Mouse (Mus musculus) cortical plate, adult 2 months (tissue): ENCODE data around the gene Abca2.

Source experiments
- CTCF ChIP-seq: fragments of 200-500 bp; IDR thresholded peaks from 2 replicates; pipeline ENCODE4 v1.5.1; 2011; ENCODE audit warnings: mild to moderate bottlenecking, control low read depth, low read length; ENCODE audit not compliant: insufficient read depth; ENCODE audit errors: extremely low read depth
- POLR2A ChIP-seq: fragments of 200-500 bp; IDR thresholded peaks from 2 replicates; pipeline ENCODE4 v1.6.1; 2011; ENCODE audit warnings: mild to moderate bottlenecking, low read length, control low read depth; ENCODE audit not compliant: insufficient read depth; ENCODE audit errors: extremely low read depth

- TF ChIP-seq POLR2A (peak; percentile 46; the same call in 1 of the 2 replicates), CTCF (peak; percentile 51)
Observed at GRCm38 (mm10) chr2:25428442-25429236, at the start of gene Abca2.
